Mouse (Mus musculus) midbrain, postnatal 0 days (tissue): ENCODE results near the gene Ube2q2. TPM values are rescaled to one million over a fixed set of nuclear protein-coding genes. Genes with fewer than 3 reads are reported as not detected.

Experiments
- ATAC-seq: fragments of 200-750 bp; cut with Nextera tagmentation; 2 replicates; pipeline ENCODE4 v1.8.0; 2017; ENCODE audit warnings: moderate number of reproducible peaks, mild to moderate bottlenecking, moderate TSS enrichment, moderate library complexity; ENCODE audit not compliant: low FRiP score
- DNase-seq: peaks from one replicate; pipeline ENCODE4 v3.0.0-alpha.2; 2015; ENCODE audit warnings: low spot score
- H3K27ac ChIP-seq: fragments of 300-500 bp; sonication (generic); 2 replicates; pipeline ENCODE4 v1.5.1; 2014; ENCODE audit warnings: low read depth, mild to moderate bottlenecking, low read length, mixed read lengths
- H3K27me3 ChIP-seq: fragments of 300-500 bp; sonication (generic); 2 replicates; pipeline ENCODE4 v1.6.1; 2014; ENCODE audit warnings: low read length, control low read depth, mixed read lengths; ENCODE audit not compliant: insufficient read depth
- H3K36me3 ChIP-seq: fragments of 300-500 bp; sonication (generic); 2 replicates; pipeline ENCODE4 v1.6.1; 2014; ENCODE audit warnings: low read length, control low read depth, mixed read lengths; ENCODE audit not compliant: insufficient read depth
- H3K4me1 ChIP-seq: fragments of 300-500 bp; sonication (generic); 2 replicates; pipeline ENCODE4 v1.6.1; 2014; ENCODE audit warnings: mild to moderate bottlenecking, control low read depth, antibody characterized with exemption, low read length, mixed read lengths; ENCODE audit not compliant: insufficient read depth
- H3K4me2 ChIP-seq: fragments of 300-500 bp; sonication (generic); 2 replicates; pipeline ENCODE4 v1.6.1; 2014; ENCODE audit warnings: low read depth, mild to moderate bottlenecking, low read length, mixed read lengths; ENCODE audit not compliant: poor library complexity, severe bottlenecking
- H3K4me3 ChIP-seq: fragments of 300-500 bp; sonication (generic); 2 replicates; pipeline ENCODE4 v1.5.1; 2014; ENCODE audit warnings: low read depth, mild to moderate bottlenecking, low read length, moderate library complexity
- H3K9ac ChIP-seq: fragments of 300-500 bp; sonication (generic); replicated peaks from 2 replicates; pipeline ENCODE4 v1.6.1; 2014; ENCODE audit warnings: mild to moderate bottlenecking, low read length, moderate library complexity, mixed read lengths; ENCODE audit not compliant: poor library complexity, severe bottlenecking
- H3K9me3 ChIP-seq: fragments of 300-500 bp; sonication (generic); 2 replicates; pipeline ENCODE4 v1.6.1; 2016; ENCODE audit warnings: low read length, control low read depth
- CTCF ChIP-seq: IDR thresholded peaks from 2 replicates; pipeline ENCODE4 v1.5.1; 2016; ENCODE audit warnings: antibody characterized with exemption, mild to moderate bottlenecking
- WGBS: fragments of 180-500 bp; shearing (Covaris S2); extraction: QIAGEN DNeasy Blood & Tissue Kit; methylation state at CpG from one replicate; pipeline ENCODE4 v1.1.7; 2014; 5-methylcytosine and 5-hydroxymethylcytosine counted together
- polyA plus RNA-seq: library from polyadenylated mRNA; unstranded; fragments of >200 nt; fragmentation: Nextera tagmentation; extraction: Ambion mirVana; gene quantifications from 2 replicates; pipeline ENCODE4 v1.2.1, GENCODE M21; 2015
- total RNA-seq: library from RNA; depleted of rRNA; stranded (reverse); fragments of >200 nt; gene quantifications from 2 replicates; pipeline ENCODE4 v1.2.3, GENCODE M21; 2014; rRNA removed

Ube2q2 gene
- total and polyA plus RNA-seq, 2 experiments from 2014 or later = 28.1 to 34.5 TPM

DNA sequence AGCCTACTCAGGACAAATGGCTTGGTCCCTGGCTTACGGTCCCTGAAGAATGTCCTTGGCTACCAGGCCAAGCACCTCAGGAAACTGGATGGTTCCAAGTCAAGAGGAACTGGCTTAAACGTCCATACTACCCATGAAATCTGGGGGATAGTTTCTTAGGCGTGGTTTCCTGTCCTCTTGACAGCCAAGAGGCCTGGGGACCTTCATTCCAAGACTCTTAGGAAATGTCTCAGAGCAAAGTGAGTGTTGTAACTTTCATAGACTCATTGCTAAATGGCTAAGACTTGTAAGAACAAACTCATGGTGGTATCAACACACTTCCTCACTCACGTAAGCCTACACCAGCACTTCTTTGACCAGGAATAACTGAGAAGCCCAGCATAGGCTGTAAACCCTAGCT, 107.0 kb downstream of the Ube2q2 start:
- ATAC-seq (no peak), DNase-seq (no peak)
- Histone ChIP-seq H3K27ac (no peak overlapping the region), H3K9ac (no peak overlapping the region), H3K9me3 (no peaks in the 10 kb centered on the region), H3K4me1 (no peaks in the 10 kb centered on the region), H3K36me3 (no peaks in the 10 kb centered on the region), H3K4me3 (no peak overlapping the region), H3K4me2 (no peak overlapping the region), H3K27me3 (no peaks in the 10 kb centered on the region)
- WGBS = 72% methylated on average over 4 of the region's 4 CpGs
- no peak for TF ChIP-seq CTCF

DNA sequence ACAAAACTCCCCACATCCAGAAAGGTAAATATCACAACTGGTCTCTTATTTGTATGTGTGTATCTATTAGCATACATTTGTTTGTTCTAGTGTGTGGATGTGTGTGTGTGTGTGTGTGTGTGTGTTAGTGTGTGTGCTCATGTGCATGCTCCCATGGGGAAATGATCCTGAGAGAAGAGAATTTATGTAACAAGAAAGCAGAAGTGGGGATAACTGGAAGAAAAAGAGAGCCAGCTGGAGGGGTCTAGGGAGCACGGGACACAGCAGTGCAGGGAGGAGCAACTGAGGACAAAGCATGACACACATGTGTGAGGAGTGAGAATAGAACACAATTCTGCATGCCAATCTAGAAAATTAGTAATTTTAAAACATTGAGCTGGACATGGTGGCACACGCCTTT, 108.5 kb downstream of the Ube2q2 start:
- no peaks in the 10 kb centered on the region for H3K4me1 ChIP-seq
- no peak overlapping the region for H3K9ac ChIP-seq
- TF ChIP-seq CTCF = no peak
- H3K27me3 ChIP-seq = no peaks in the 10 kb centered on the region
- no peak overlapping the region for H3K4me3 ChIP-seq
- no peak overlapping the region for H3K4me2 ChIP-seq
- 85% methylated on average over 2 of the region's 2 CpGs for WGBS
- DNase-seq (no peak), ATAC-seq (no peak)
- no peaks in the 10 kb centered on the region for H3K36me3 ChIP-seq
- no peak overlapping the region for H3K27ac ChIP-seq
- no peaks in the 10 kb centered on the region for H3K9me3 ChIP-seq

Other genes starting within 250 kb of the Ube2q2 start
- gene Hykk, start 231.6 kb upstream of the Ube2q2 start, total RNA-seq = 1.4 and 2.5 TPM in 2 replicates
- gene Hykk, start 231.6 kb upstream of the Ube2q2 start, polyA plus RNA-seq = 1.2 and 1.3 TPM in 2 replicates
- gene Psma4, start 198.1 kb upstream of the Ube2q2 start, total RNA-seq = 188 and 640 TPM in 2 replicates
- 231 and 243 TPM in 2 replicates for gene Psma4, start 198.1 kb upstream of the Ube2q2 start, polyA plus RNA-seq
- gene AY074887, start 197.9 kb upstream of the Ube2q2 start, total RNA-seq = not detected in 2 replicates
- gene AY074887, start 197.9 kb upstream of the Ube2q2 start, polyA plus RNA-seq = 0.53 and 1.2 TPM in 2 replicates
- gene Chrna5, start 168.0 kb upstream of the Ube2q2 start, total RNA-seq = 3.1 and 3.8 TPM in 2 replicates
- 1.8 and 2.1 TPM in 2 replicates for gene Chrna5, start 168.0 kb upstream of the Ube2q2 start, polyA plus RNA-seq
- gene Chrna3, start 122.3 kb upstream of the Ube2q2 start, total RNA-seq = 9.6 and 12.1 TPM in 2 replicates
- gene Chrna3, start 122.3 kb upstream of the Ube2q2 start, polyA plus RNA-seq = 15.8 and 16.5 TPM in 2 replicates
- 2.0 and 5.0 TPM in 2 replicates for gene Chrnb4, start 100.1 kb upstream of the Ube2q2 start, total RNA-seq
- 2.4 and 2.5 TPM in 2 replicates for gene Chrnb4, start 100.1 kb upstream of the Ube2q2 start, polyA plus RNA-seq
- 57.1 and 61.5 TPM in 2 replicates for gene Fbxo22, start 60.1 kb downstream of the Ube2q2 start, total RNA-seq
- 71.2 and 75.3 TPM in 2 replicates for gene Fbxo22, start 60.1 kb downstream of the Ube2q2 start, polyA plus RNA-seq
- gene Nrg4, start 178.0 kb downstream of the Ube2q2 start, total RNA-seq = 0.94 TPM in 1 of 2 replicates, not detected in the other
- gene Nrg4, start 178.0 kb downstream of the Ube2q2 start, polyA plus RNA-seq = 1.3 and 1.8 TPM in 2 replicates
- 12.5 and 13.0 TPM in 2 replicates for gene Tmem266, start 178.1 kb downstream of the Ube2q2 start, total RNA-seq
- 7.3 and 7.7 TPM in 2 replicates for gene Tmem266, start 178.1 kb downstream of the Ube2q2 start, polyA plus RNA-seq